ENCODE assay signal across 8 mouse cellular contexts in genomic region chr13:23575271-23575851, GRCm38 (mm10). TPM values are rescaled to one million over a fixed set of nuclear protein-coding genes. Genes with fewer than 3 reads are reported as not detected.
A peak's percentile ranks its signal among the peaks of the same experiment; 100 is the strongest.
DNase-seq lines count a peak whose midpoint lies in the region; ATAC-seq and TF ChIP-seq lines count a peak whose summit lies in the region.

Gene Hist1h3d (plus strand): TSS chr13:23575763.

- TF ChIP-seq POLR2A in bone marrow, adult 2 months (IDR thresholded peaks at IDR 0.05; ENCODE audit: borderline replicate concordance, control insufficient read depth, low read depth, low read length) = no peak
- no peak for TF ChIP-seq POLR2A in thymus, adult 2 months (IDR thresholded peaks at IDR 0.05; ENCODE audit: control insufficient read depth, extremely low read depth, insufficient read depth, low read length, poor library complexity)

- peak; percentile 37 for ATAC-seq in forebrain, postnatal 0 days
- peak; percentile 30 for ATAC-seq in inflammation-experienced regulatory T-cells, adult 6 months
- peak; percentile 63 for ATAC-seq in midbrain, postnatal 0 days (ENCODE audit: low FRiP score)

- no peaks in the 10 kb centered on the region for H3K36me3 ChIP-seq in forebrain, postnatal 0 days (ENCODE audit: insufficient read depth)
- no peaks in the 10 kb centered on the region for H3K36me3 ChIP-seq in midbrain, postnatal 0 days (ENCODE audit: insufficient read depth, low read length)
- no peaks in the 10 kb centered on the region for H3K36me3 ChIP-seq in thymus, adult 2 months (ENCODE audit: control insufficient read depth, insufficient read depth, low read length)

- no peak for DNase-seq in gastrocnemius, postnatal 10 days
- DNase-seq in gastrocnemius, postnatal 36 days = no peak
- DNase-seq in forebrain, postnatal 0 days = peak; percentile 87
- peak; percentile 74 for DNase-seq in liver
- peak; percentile 93 for DNase-seq in midbrain, postnatal 0 days (ENCODE audit: low spot score)
- DNase-seq in thymus, adult 2 months = no peak

- H3K4me2 ChIP-seq in forebrain, postnatal 0 days (ENCODE audit: low read depth) = peak within 1 kb of the TSS; percentile 67
- peak within 1 kb of the TSS; percentile 53 for H3K4me2 ChIP-seq in midbrain, postnatal 0 days (ENCODE audit: low read depth, low read length, poor library complexity, severe bottlenecking)

- H3K9me3 ChIP-seq in forebrain, postnatal 0 days (ENCODE audit: low read length) = no peaks in the 10 kb centered on the region
- no peaks in the 10 kb centered on the region for H3K9me3 ChIP-seq in midbrain, postnatal 0 days (ENCODE audit: low read length)

- under 1% methylated on average over 18 of the region's 18 CpGs for WGBS in bone marrow, adult 2 months
- under 1% methylated on average over 18 of the region's 18 CpGs for WGBS in forebrain, postnatal 0 days
- under 1% methylated on average over 18 of the region's 18 CpGs for WGBS in midbrain, postnatal 0 days
- under 1% methylated on average over 18 of the region's 18 CpGs for WGBS in thymus, adult 2 months

- H3K4me3 ChIP-seq in bone marrow, adult 2 months (replicated peaks; ENCODE audit: control insufficient read depth, low read depth, low read length) = peak within 1 kb of the TSS; percentile 63
- H3K4me3 ChIP-seq in forebrain, postnatal 0 days (ENCODE audit: low read depth, low read length) = peak within 1 kb of the TSS; percentile 38
- H3K4me3 ChIP-seq in midbrain, postnatal 0 days (ENCODE audit: low read depth, low read length) = peak within 1 kb of the TSS; percentile 38
- peak within 1 kb of the TSS; percentile 47 for H3K4me3 ChIP-seq in thymus, adult 2 months (ENCODE audit: control insufficient read depth, insufficient read depth, low read length)

- no peaks in the 10 kb centered on the region; the same call in 1 of the 2 replicates for H3K4me1 ChIP-seq in bone marrow, adult 2 months (ENCODE audit: control insufficient read depth, insufficient read depth, low read length)
- H3K4me1 ChIP-seq in forebrain, postnatal 0 days (ENCODE audit: insufficient read depth) = peaks cover 23% of the 10 kb centered on the region
- 0 out of 2 replicates have a peak, but pooled peaks cover 8% of the 10 kb centered on the region for H3K4me1 ChIP-seq in midbrain, postnatal 0 days (ENCODE audit: insufficient read depth, low read length)
- peaks cover 3% of the 10 kb centered on the region for H3K4me1 ChIP-seq in thymus, adult 2 months (replicated peaks; ENCODE audit: control insufficient read depth, insufficient read depth, low read length)

- peak within 1 kb of the TSS; percentile 95 for H3K27ac ChIP-seq in bone marrow, adult 2 months (ENCODE audit: control insufficient read depth, insufficient read depth, low read depth, low read length, poor library complexity)
- H3K27ac ChIP-seq in forebrain, postnatal 0 days (ENCODE audit: low read depth, low read length) = peak within 1 kb of the TSS; percentile 78
- H3K27ac ChIP-seq in midbrain, postnatal 0 days (ENCODE audit: low read depth, low read length) = peak within 1 kb of the TSS; percentile 67
- peak within 1 kb of the TSS; percentile 94 for H3K27ac ChIP-seq in thymus, adult 2 months (ENCODE audit: control insufficient read depth, insufficient read depth, low read length)

- no peaks in the 10 kb centered on the region for H3K27me3 ChIP-seq in forebrain, postnatal 0 days (ENCODE audit: insufficient read depth, low read length)
- H3K27me3 ChIP-seq in midbrain, postnatal 0 days (ENCODE audit: insufficient read depth, low read length) = no peaks in the 10 kb centered on the region
- no peaks in the 10 kb centered on the region for H3K27me3 ChIP-seq in thymus, adult 2 months (ENCODE audit: control insufficient read depth, insufficient read depth, low read length)

- intact Hi-C loops in gastrocnemius, postnatal 36 days (cut with DNase I) = no loop called here

- H3K9ac ChIP-seq in forebrain, postnatal 0 days = peak within 1 kb of the TSS; percentile 50
- H3K9ac ChIP-seq in midbrain, postnatal 0 days (replicated peaks; ENCODE audit: low read length, poor library complexity, severe bottlenecking) = 0 out of 2 replicates have a peak within 1 kb of the TSS, but pooled peaks have one; percentile 33

- no peak for TF ChIP-seq CTCF in bone marrow, adult 2 months (IDR thresholded peaks at IDR 0.05; ENCODE audit: control insufficient read depth, insufficient read depth, low read length)
- no peak for TF ChIP-seq CTCF in forebrain, postnatal 0 days (IDR thresholded peaks at IDR 0.05; ENCODE audit: low read depth)
- no peak for TF ChIP-seq CTCF in midbrain, postnatal 0 days (IDR thresholded peaks at IDR 0.05)
- no peak for TF ChIP-seq CTCF in thymus, adult 2 months (IDR thresholded peaks at IDR 0.05; ENCODE audit: borderline replicate concordance, control insufficient read depth, extremely low read depth, insufficient read depth, low read length, poor library complexity)

RNA-seq across cellular contexts. Expression of gene Hist1h3d, which starts in this region (rescaled TPM):
- 10 to 100 TPM; 25.8 to 30.6 TPM for total RNA-seq in gastrocnemius, postnatal 10 days (2021)
- total RNA-seq in gastrocnemius, postnatal 36 days (2021) = 1 to 10 TPM; 2.8 to 4.8 TPM
- 7.1 and 11.3 TPM in 2 replicates for polyA plus RNA-seq in bone marrow, adult 2 months (2011; ENCODE audit: insufficient read depth, insufficient read length, low replicate concordance, missing spikeins)
- 73.0 and 78.9 TPM in 2 replicates for total RNA-seq in forebrain, postnatal 0 days (2014; rRNA removed)
- 0.57 and 0.80 TPM in 2 replicates for polyA plus RNA-seq in forebrain, postnatal 0 days (2015; fragmentation: Nextera tagmentation; extraction: Ambion mirVana)
- polyA plus RNA-seq in inflammation-experienced regulatory T-cells, adult 6 months (2017; shearing (Covaris generic)) = 1 to 10 TPM in 1 of 3 experiments, under 1 TPM in 1, not detected in 1; 0.56 to 1.3 TPM
- total RNA-seq in midbrain, postnatal 0 days (2014; rRNA removed) = 49.8 and 92.5 TPM in 2 replicates
- 0.42 and 0.55 TPM in 2 replicates for polyA plus RNA-seq in midbrain, postnatal 0 days (2015; fragmentation: Nextera tagmentation; extraction: Ambion mirVana)
- polyA plus RNA-seq in thymus, adult 2 months (2012; rRNA removed) = 161 and 207 TPM in 2 replicates

Comparison
In these comparisons a context has a peak if more than half of its experiments do, and no peak if none do; other contexts are left out.
1. RNA of gene Hist1h3d (polyA plus RNA-seq): 161 to 207 TPM in thymus, adult 2 months; 7.1 to 11.3 TPM in bone marrow, adult 2 months, 0.57 to 0.80 TPM in forebrain, postnatal 0 days, 0.56 to 1.3 TPM in inflammation-experienced regulatory T-cells, adult 6 months and 0.42 to 0.55 TPM in midbrain, postnatal 0 days; every median in the first group is over 10 times any median in the second.
2. DNase-seq: peak in forebrain, postnatal 0 days (single experiment), liver (single experiment) and midbrain, postnatal 0 days (single experiment); none in gastrocnemius, postnatal 10 days (single experiment), gastrocnemius, postnatal 36 days (0 of 2) and thymus, adult 2 months (single experiment).
3. Peak in every context shown above with its lines, with median percentiles within 50 percentile points of each other: H3K27ac ChIP-seq, H3K4me3 ChIP-seq and ATAC-seq.